9 mouse cellular contexts compared by ENCODE assay signal in genomic region chr11:114786326-114786725, GRCm38 (mm10). TPM values are rescaled to one million over a fixed set of nuclear protein-coding genes. Genes with fewer than 3 reads are reported as not detected.
DNase-seq lines count a peak whose midpoint lies in the region; ATAC-seq lines count a peak whose summit lies in the region.
"Had no signal": no experiment of that assay in that cellular context is flagged by ENCODE, and none has a peak within 500 bp of the region (broad histone marks: within the 10 kb centered on the region; RNA-seq: fewer than 3 reads in every experiment).

No protein-coding gene starts in this region.

- WGBS in heart, embryonic 13.5 days: 1% methylated on average over 43 of the region's 43 CpGs
- 2% methylated on average over 43 of the region's 43 CpGs for WGBS in embryonic facial prominence, embryonic 15.5 days
- 2% methylated on average over 43 of the region's 43 CpGs for WGBS in limb, embryonic 10.5 days

- H3K4me1 ChIP-seq in heart, embryonic 13.5 days: peaks cover 16% of the 10 kb centered on the region
- H3K4me1 ChIP-seq in embryonic facial prominence, embryonic 15.5 days: peaks cover 16% of the 10 kb centered on the region
- H3K4me1 ChIP-seq in limb, embryonic 10.5 days: peaks cover 21% of the 10 kb centered on the region

- DNase-seq in heart, postnatal 10 days: no peak
- DNase-seq in ES-CJ7 (ENCODE audit: low read depth, low spot score): peak; percentile 53
- DNase-seq in limb, embryonic 10.5 days (ENCODE audit: low spot score): peak; percentile 52
- peak; percentile 72 to 73 for DNase-seq in right cerebral cortex, postnatal 10 days (ENCODE audit: low spot score in 2 of 2)
- no peak for DNase-seq in urinary bladder, postnatal 14 days (ENCODE audit: low spot score)
- DNase-seq in layer of hippocampus, postnatal 14 days (ENCODE audit: low spot score in 2 of 2): no peak

- H3K4me3 ChIP-seq in heart, embryonic 13.5 days: peak overlapping the region; percentile 44
- H3K4me3 ChIP-seq in embryonic facial prominence, embryonic 15.5 days (replicated peaks): peak overlapping the region; percentile 28
- peak overlapping the region; percentile 45 for H3K4me3 ChIP-seq in limb, embryonic 10.5 days

- H3K9me3 ChIP-seq in heart, embryonic 13.5 days: no peaks in the 10 kb centered on the region
- H3K9me3 ChIP-seq in embryonic facial prominence, embryonic 15.5 days (replicated peaks): no peaks in the 10 kb centered on the region
- H3K9me3 ChIP-seq in limb, embryonic 10.5 days (replicated peaks): no peaks in the 10 kb centered on the region

- H3K36me3 ChIP-seq in heart, embryonic 13.5 days: no peaks in the 10 kb centered on the region
- no peaks in the 10 kb centered on the region for H3K36me3 ChIP-seq in embryonic facial prominence, embryonic 15.5 days
- H3K36me3 ChIP-seq in limb, embryonic 10.5 days: no peaks in the 10 kb centered on the region

- intact Hi-C loops in heart, postnatal 10 days (cut with DNase I): loop anchor here (5.0 kb wide), 1 partner anchor 114 kb away; no protein-coding TSS in a partner anchor

- peak overlapping the region; percentile 66 for H3K9ac ChIP-seq in heart, embryonic 13.5 days
- H3K9ac ChIP-seq in embryonic facial prominence, embryonic 15.5 days: no peak overlapping the region

- H3K27ac ChIP-seq in heart, embryonic 13.5 days (replicated peaks): no peak overlapping the region
- H3K27ac ChIP-seq in embryonic facial prominence, embryonic 15.5 days (replicated peaks): no peak overlapping the region
- no peak overlapping the region for H3K27ac ChIP-seq in limb, embryonic 10.5 days

- peaks cover 99% of the 10 kb centered on the region for H3K27me3 ChIP-seq in heart, embryonic 13.5 days (replicated peaks)
- H3K27me3 ChIP-seq in embryonic facial prominence, embryonic 15.5 days: peaks cover 67% of the 10 kb centered on the region
- H3K27me3 ChIP-seq in limb, embryonic 10.5 days (ENCODE audit: low read depth, poor library complexity, severe bottlenecking): peaks cover 99% of the 10 kb centered on the region

- ATAC-seq in heart, embryonic 13.5 days (ENCODE audit: extremely low read depth, insufficient number of reproducible peaks, low FRiP score, low TSS enrichment): no peak
- ATAC-seq in embryonic facial prominence, embryonic 15.5 days (ENCODE audit: insufficient number of reproducible peaks, low FRiP score, low TSS enrichment, low read depth): no peak

- H3K4me2 ChIP-seq in heart, embryonic 13.5 days: peak overlapping the region; percentile 65
- H3K4me2 ChIP-seq in embryonic facial prominence, embryonic 15.5 days (replicated peaks): peak overlapping the region; percentile 53

RNA-seq across cellular contexts. Expression of gene Btbd17, which starts 9.4 kb away (rescaled TPM):
- polyA plus RNA-seq in heart, embryonic 13.5 days (2015; fragmentation: Nextera tagmentation; extraction: Ambion mirVana): 0.24 TPM in 1 of 2 replicates, not detected in the other
- total RNA-seq in heart, postnatal 10 days (2021): under 1 TPM in 1 of 2 experiments, not detected in 1; 0.32 TPM
- 3.6 and 4.2 TPM in 2 replicates for polyA plus RNA-seq in embryonic facial prominence, embryonic 15.5 days (2015; fragmentation: Nextera tagmentation; extraction: Ambion mirVana)
- polyA plus RNA-seq in limb, embryonic 10.5 days (2016; fragmentation: Nextera tagmentation; extraction: Ambion mirVana): 0.14 TPM in 1 of 2 replicates, not detected in the other
- total RNA-seq in layer of hippocampus, postnatal 14 days (2021): 10 to 100 TPM; 31.5 to 34.9 TPM

RNA-seq across cellular contexts. Expression of gene Gpr142, which starts 12.4 kb away (rescaled TPM):
- not detected in 2 replicates for polyA plus RNA-seq in heart, embryonic 13.5 days (2015; fragmentation: Nextera tagmentation; extraction: Ambion mirVana)
- not detected for total RNA-seq in heart, postnatal 10 days (2021)
- polyA plus RNA-seq in embryonic facial prominence, embryonic 15.5 days (2015; fragmentation: Nextera tagmentation; extraction: Ambion mirVana): not detected in 2 replicates
- not detected in 2 replicates for polyA plus RNA-seq in limb, embryonic 10.5 days (2016; fragmentation: Nextera tagmentation; extraction: Ambion mirVana)
- total RNA-seq in layer of hippocampus, postnatal 14 days (2021): not detected
- polyA plus RNA-seq: large intestine, adult 2 months had no signal

RNA-seq across cellular contexts. Expression of gene Kif19a, which starts 21.1 kb away (rescaled TPM):
- polyA plus RNA-seq in heart, embryonic 13.5 days (2015; fragmentation: Nextera tagmentation; extraction: Ambion mirVana): 0.17 TPM in 1 of 2 replicates, not detected in the other
- total RNA-seq in heart, postnatal 10 days (2021): under 1 TPM; 0.24 to 0.47 TPM
- 1.7 and 3.2 TPM in 2 replicates for polyA plus RNA-seq in embryonic facial prominence, embryonic 15.5 days (2015; fragmentation: Nextera tagmentation; extraction: Ambion mirVana)
- polyA plus RNA-seq in limb, embryonic 10.5 days (2016; fragmentation: Nextera tagmentation; extraction: Ambion mirVana): 0.13 TPM in 1 of 2 replicates, not detected in the other
- total RNA-seq in layer of hippocampus, postnatal 14 days (2021): 10 to 100 TPM; 15.4 to 18.9 TPM

RNA-seq across cellular contexts. Expression of gene Dnaic2, which starts 59.1 kb away (rescaled TPM):
- polyA plus RNA-seq in heart, embryonic 13.5 days (2015; fragmentation: Nextera tagmentation; extraction: Ambion mirVana): 0.13 and 0.36 TPM in 2 replicates
- under 1 TPM; 0.55 to 0.57 TPM for total RNA-seq in heart, postnatal 10 days (2021)
- polyA plus RNA-seq in embryonic facial prominence, embryonic 15.5 days (2015; fragmentation: Nextera tagmentation; extraction: Ambion mirVana): 8.0 and 13.2 TPM in 2 replicates
- 0.13 and 0.39 TPM in 2 replicates for polyA plus RNA-seq in limb, embryonic 10.5 days (2016; fragmentation: Nextera tagmentation; extraction: Ambion mirVana)
- 1 to 10 TPM; 1.6 to 3.5 TPM for total RNA-seq in layer of hippocampus, postnatal 14 days (2021)

Comparison
In these comparisons a context has a peak if more than half of its experiments do, and no peak if none do; other contexts are left out.
1. DNase-seq: peak in ES-CJ7 (single experiment), limb, embryonic 10.5 days (single experiment) and right cerebral cortex, postnatal 10 days (2 of 2); none in heart, postnatal 10 days (0 of 2), urinary bladder, postnatal 14 days (single experiment) and layer of hippocampus, postnatal 14 days (0 of 2).
2. Peak in every context shown above with its lines, with median percentiles within 50 percentile points of each other: H3K4me3 ChIP-seq.